24 mouse cellular contexts compared by ENCODE assay signal in the genomic region with DNA sequence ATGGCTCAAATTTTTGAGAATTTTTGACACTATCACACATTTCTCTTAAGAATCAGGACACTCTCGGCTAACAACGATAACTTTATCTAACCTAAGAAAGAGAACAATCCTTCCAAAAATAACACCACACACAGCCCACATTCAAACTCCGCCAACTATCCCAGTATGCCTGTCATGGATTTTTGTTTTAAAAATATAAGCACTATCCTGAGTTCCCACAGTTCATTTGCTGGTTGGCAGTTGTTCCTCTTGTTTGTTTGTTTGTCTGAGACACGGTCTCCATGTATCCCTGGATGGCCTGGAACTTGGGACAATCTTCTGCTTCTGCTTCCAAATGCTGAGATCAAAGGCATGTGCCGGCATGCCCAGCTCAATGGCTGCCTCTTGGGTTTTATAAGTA.
"Had no signal": no experiment of that assay in that cellular context is flagged by ENCODE, and none has a peak within 500 bp of the region (broad histone marks: within the 10 kb centered on the region; RNA-seq: fewer than 3 reads in every experiment).

No protein-coding gene starts in this region.

- H3K4me3 ChIP-seq: gastrocnemius, adult 2 months; heart, embryonic 10.5 days; heart, embryonic 12.5 days; hindbrain, embryonic 10.5 days; hindbrain, embryonic 12.5 days; intestine, embryonic 15.5 days; limb, embryonic 10.5 days; limb, embryonic 12.5 days; liver, embryonic 13.5 days; liver, embryonic 15.5 days had no signal

- ATAC-seq: hindbrain, embryonic 16.5 days; inflammation-experienced regulatory T-cells, adult 6 months; intestine, embryonic 15.5 days; intestine, postnatal 0 days had no signal

- DNase-seq: gastrocnemius, adult 2 months; gastrocnemius, postnatal 10 days; gastrocnemius, postnatal 25 days; heart, adult 18-20 months; heart, postnatal 10 days; heart, postnatal 4 days; kidney, adult 18-20 months; kidney, adult 8-10 months; kidney, postnatal 25 days; layer of hippocampus, adult 9-11 months; liver; liver, embryonic 13.5 days had no signal

- H3K27ac ChIP-seq: gastrocnemius, adult 2 months; heart, embryonic 10.5 days; hindbrain, embryonic 10.5 days; hindbrain, embryonic 12.5 days; hindbrain, embryonic 14.5 days; intestine, embryonic 15.5 days; limb, embryonic 10.5 days; limb, embryonic 12.5 days; liver, embryonic 13.5 days; liver, embryonic 15.5 days had no signal
